Mouse (Mus musculus): ENCODE measurements around the gene Zfp715. TPM values are rescaled to one million over a fixed set of nuclear protein-coding genes. Genes with fewer than 3 reads are reported as not detected.
A peak's percentile ranks its signal among the peaks of the same experiment; 100 is the strongest.
"Not testable (repeated sequence)": the region's sequence is repeated elsewhere in the genome, so short reads cannot be mapped to it uniquely, and the experiment has no call there.

Gene Zfp715
- 22.0 and 22.5 TPM in 2 replicates for polyA plus RNA-seq (2015; fragmentation: Nextera tagmentation; extraction: Ambion mirVana)

- Histone ChIP-seq H3K27ac (ENCODE audit: low read length) (peak within 1 kb of the TSS; percentile 88), H3K36me3 (ENCODE audit: control insufficient read depth, insufficient read depth) (no peaks in the 10 kb centered on the region; the same call in 1 of the 2 replicates), H3K9me3 (ENCODE audit: control insufficient read depth, low read length) (no peaks in the 10 kb centered on the region), H3K4me3 (replicated peaks; ENCODE audit: low read length) (peak within 1 kb of the TSS; percentile 80), H3K4me2 (ENCODE audit: low read length) (peak within 1 kb of the TSS; percentile 89), H3K27me3 (replicated peaks; ENCODE audit: control insufficient read depth, insufficient read depth, low read length) (no peaks in the 10 kb centered on the region), H3K4me1 (replicated peaks; ENCODE audit: control insufficient read depth, insufficient read depth, low read length) (peaks cover 17% of the 10 kb centered on the region), H3K9ac (replicated peaks; ENCODE audit: low read depth, low read length) (peak within 1 kb of the TSS; percentile 82)
- ATAC-seq = peak; percentile 95
- WGBS = under 1% methylated on average over 33 of the region's 33 CpGs
Observed at GRCm38 (mm10) chr7:43313013-43313428, at the start of gene Zfp715. Zfp715 (minus strand) TSS chr7:43313294.

DNA sequence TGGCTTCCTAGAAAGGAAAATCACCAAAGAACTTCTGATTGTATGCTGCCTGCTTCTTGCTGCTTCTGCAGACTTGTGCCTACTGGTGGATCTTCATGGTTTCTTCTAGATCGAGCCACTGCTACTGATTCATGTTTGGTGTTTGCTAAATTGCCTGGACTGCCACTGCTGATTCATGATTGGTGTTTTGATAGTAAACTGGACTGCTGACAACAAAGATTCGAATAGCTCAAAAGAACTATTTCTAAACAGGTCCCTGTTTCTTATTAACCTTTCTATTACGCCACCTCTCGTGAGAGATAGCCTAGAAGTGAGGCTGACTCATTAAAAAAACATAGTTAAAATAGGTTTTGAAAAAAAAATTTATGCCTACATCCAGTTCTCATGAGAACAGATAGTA is 48.9 kb upstream of the Zfp715 start:
- Histone ChIP-seq H3K4me3 (replicated peaks; ENCODE audit: low read length) (no peak overlapping the region), H3K27ac (ENCODE audit: low read length) (no peak overlapping the region), H3K36me3 (ENCODE audit: control insufficient read depth, insufficient read depth) (no peaks in the 10 kb centered on the region), H3K9ac (replicated peaks; ENCODE audit: low read depth, low read length) (no peak overlapping the region), H3K27me3 (replicated peaks; ENCODE audit: control insufficient read depth, insufficient read depth, low read length) (no peaks in the 10 kb centered on the region), H3K4me2 (ENCODE audit: low read length) (no peak overlapping the region), H3K4me1 (replicated peaks; ENCODE audit: control insufficient read depth, insufficient read depth, low read length) (no peaks in the 10 kb centered on the region), H3K9me3 (ENCODE audit: control insufficient read depth, low read length) (no peaks in the 10 kb centered on the region)
- no peak for ATAC-seq
- WGBS = 76% methylated on average over 4 of the region's 4 CpGs

DNA sequence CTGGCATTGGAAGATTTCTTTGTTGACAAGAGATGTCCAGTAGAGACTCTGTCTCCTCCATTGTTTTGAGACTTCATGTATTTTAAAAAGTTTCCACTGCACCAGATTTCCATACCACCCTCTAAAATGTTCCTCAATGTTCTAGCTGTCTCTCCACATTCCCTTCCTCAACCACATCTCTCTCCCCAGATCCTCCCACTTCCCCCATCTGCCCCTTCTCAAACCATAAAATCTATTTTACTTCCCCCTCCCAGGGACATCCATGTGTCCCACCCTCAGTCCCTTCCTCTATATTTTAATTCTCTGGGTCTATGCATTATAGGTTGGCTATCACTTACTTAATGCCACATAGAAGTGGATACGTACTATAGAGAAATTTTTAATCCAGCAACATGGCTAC is 48.3 kb upstream of the Zfp715 start:
- Histone ChIP-seq H3K9ac (replicated peaks; ENCODE audit: low read depth, low read length) (no peak overlapping the region), H3K9me3 (ENCODE audit: control insufficient read depth, low read length) (no peaks in the 10 kb centered on the region), H3K27ac (ENCODE audit: low read length) (no peak overlapping the region), H3K4me1 (replicated peaks; ENCODE audit: control insufficient read depth, insufficient read depth, low read length) (no peaks in the 10 kb centered on the region), H3K4me2 (ENCODE audit: low read length) (no peak overlapping the region), H3K27me3 (replicated peaks; ENCODE audit: control insufficient read depth, insufficient read depth, low read length) (no peaks in the 10 kb centered on the region), H3K36me3 (ENCODE audit: control insufficient read depth, insufficient read depth) (no peaks in the 10 kb centered on the region), H3K4me3 (replicated peaks; ENCODE audit: low read length) (no peak overlapping the region)
- no peak for ATAC-seq
- 87% methylated on average over 1 of the region's 1 CpGs for WGBS

DNA sequence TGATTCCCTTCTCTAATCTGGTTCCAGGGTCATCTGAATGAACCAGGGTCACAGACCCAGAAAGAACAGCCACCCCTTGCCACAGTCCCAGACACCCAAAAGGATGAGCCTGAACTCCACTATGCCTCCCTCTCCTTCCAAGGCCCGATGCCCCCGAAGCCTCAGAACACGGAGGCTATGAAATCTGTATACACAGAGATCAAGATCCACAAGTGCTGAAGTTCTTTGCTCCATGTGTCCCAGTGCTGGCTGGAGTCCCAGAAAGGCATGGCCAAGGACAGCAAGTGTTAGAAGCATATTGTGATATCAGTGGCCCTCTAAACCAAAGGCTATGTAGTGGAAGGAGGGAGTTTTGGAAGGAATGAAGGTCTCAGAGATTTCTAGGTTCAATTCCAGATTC is 45.5 kb upstream of the Zfp715 start:
- no peak overlapping the region for H3K4me2 ChIP-seq (ENCODE audit: low read length)
- no peak overlapping the region for H3K4me3 ChIP-seq (replicated peaks; ENCODE audit: low read length)
- no peaks in the 10 kb centered on the region for H3K36me3 ChIP-seq (ENCODE audit: control insufficient read depth, insufficient read depth)
- no peak overlapping the region for H3K9ac ChIP-seq (replicated peaks; ENCODE audit: low read depth, low read length)
- H3K27ac ChIP-seq (ENCODE audit: low read length) = no peak overlapping the region
- no peaks in the 10 kb centered on the region for H3K27me3 ChIP-seq (replicated peaks; ENCODE audit: control insufficient read depth, insufficient read depth, low read length)
- WGBS = 87% methylated on average over 3 of the region's 3 CpGs
- ATAC-seq = no peak
- H3K4me1 ChIP-seq (replicated peaks; ENCODE audit: control insufficient read depth, insufficient read depth, low read length) = no peaks in the 10 kb centered on the region
- H3K9me3 ChIP-seq (ENCODE audit: control insufficient read depth, low read length) = no peaks in the 10 kb centered on the region

GRCm38 (mm10) chr7:43354893-43355835 is 42.1 kb upstream of the Zfp715 start:
- Histone ChIP-seq H3K4me3 (replicated peaks; ENCODE audit: low read length) (no peak overlapping the region), H3K4me2 (ENCODE audit: low read length) (no peak overlapping the region), H3K9me3 (ENCODE audit: control insufficient read depth, low read length) (no peaks in the 10 kb centered on the region), H3K4me1 (replicated peaks; ENCODE audit: control insufficient read depth, insufficient read depth, low read length) (no peaks in the 10 kb centered on the region), H3K27me3 (replicated peaks; ENCODE audit: control insufficient read depth, insufficient read depth, low read length) (no peaks in the 10 kb centered on the region), H3K27ac (ENCODE audit: low read length) (no peak overlapping the region), H3K36me3 (ENCODE audit: control insufficient read depth, insufficient read depth) (no peaks in the 10 kb centered on the region), H3K9ac (replicated peaks; ENCODE audit: low read depth, low read length) (no peak overlapping the region)
- ATAC-seq = no peak
- 8% methylated on average over 11 of the region's 12 CpGs for WGBS

DNA sequence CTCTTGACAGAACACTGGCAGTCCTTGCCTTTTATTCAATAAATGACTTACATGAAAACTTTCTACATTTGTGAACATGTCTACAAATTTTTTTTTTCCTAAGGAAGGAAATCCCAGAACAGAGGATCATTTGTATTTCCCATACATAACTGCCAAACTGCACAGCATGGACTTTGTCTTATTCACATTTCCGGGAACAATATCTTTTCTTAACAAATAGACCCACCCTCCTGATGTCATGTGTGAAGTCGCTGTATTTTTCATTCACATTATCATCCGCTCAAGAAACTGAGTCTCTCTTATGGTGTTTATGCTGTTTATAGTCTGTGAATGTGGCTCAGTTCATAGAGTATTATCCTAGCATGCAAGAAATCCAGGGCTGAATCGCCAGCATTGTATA is 40.7 kb upstream of the Zfp715 start:
- H3K9ac ChIP-seq (replicated peaks; ENCODE audit: low read depth, low read length) = no peak overlapping the region
- H3K4me2 ChIP-seq (ENCODE audit: low read length) = no peak overlapping the region
- no peaks in the 10 kb centered on the region for H3K36me3 ChIP-seq (ENCODE audit: control insufficient read depth, insufficient read depth)
- H3K9me3 ChIP-seq (ENCODE audit: control insufficient read depth, low read length) = no peaks in the 10 kb centered on the region
- WGBS = 85% methylated on average over 4 of the region's 4 CpGs
- H3K4me3 ChIP-seq (replicated peaks; ENCODE audit: low read length) = no peak overlapping the region
- ATAC-seq = no peak
- no peak overlapping the region for H3K27ac ChIP-seq (ENCODE audit: low read length)
- no peaks in the 10 kb centered on the region for H3K27me3 ChIP-seq (replicated peaks; ENCODE audit: control insufficient read depth, insufficient read depth, low read length)
- H3K4me1 ChIP-seq (replicated peaks; ENCODE audit: control insufficient read depth, insufficient read depth, low read length) = no peaks in the 10 kb centered on the region

- WGBS = 76% methylated on average over 4 of the region's 4 CpGs
- no peak for ATAC-seq
- Histone ChIP-seq H3K9me3 (ENCODE audit: control insufficient read depth, low read length) (no peaks in the 10 kb centered on the region), H3K27ac (ENCODE audit: low read length) (no peak overlapping the region), H3K36me3 (ENCODE audit: control insufficient read depth, insufficient read depth) (no peaks in the 10 kb centered on the region), H3K27me3 (replicated peaks; ENCODE audit: control insufficient read depth, insufficient read depth, low read length) (no peaks in the 10 kb centered on the region), H3K9ac (replicated peaks; ENCODE audit: low read depth, low read length) (no peak overlapping the region), H3K4me3 (replicated peaks; ENCODE audit: low read length) (no peak overlapping the region), H3K4me2 (ENCODE audit: low read length) (no peak overlapping the region), H3K4me1 (replicated peaks; ENCODE audit: control insufficient read depth, insufficient read depth, low read length) (no peaks in the 10 kb centered on the region)
Observed at GRCm38 (mm10) chr7:43353118-43353517, 40.0 kb upstream of the Zfp715 start.

GRCm38 (mm10) chr7:43351154-43351553 is 38.1 kb upstream of the Zfp715 start, which contains the start of gene Siglecf:
Siglecf (plus strand) TSS chr7:43351341.
- Histone ChIP-seq H3K27me3 (replicated peaks; ENCODE audit: control insufficient read depth, insufficient read depth, low read length) (no peaks in the 10 kb centered on the region), H3K4me2 (ENCODE audit: low read length) (no peak within 1 kb of the TSS), H3K4me3 (replicated peaks; ENCODE audit: low read length) (no peak within 1 kb of the TSS), H3K9ac (replicated peaks; ENCODE audit: low read depth, low read length) (no peak within 1 kb of the TSS), H3K27ac (ENCODE audit: low read length) (no peak within 1 kb of the TSS), H3K4me1 (replicated peaks; ENCODE audit: control insufficient read depth, insufficient read depth, low read length) (no peaks in the 10 kb centered on the region), H3K9me3 (ENCODE audit: control insufficient read depth, low read length) (no peaks in the 10 kb centered on the region), H3K36me3 (ENCODE audit: control insufficient read depth, insufficient read depth) (no peaks in the 10 kb centered on the region)
- WGBS = 76% methylated on average over 3 of the region's 3 CpGs
- ATAC-seq = no peak

GRCm38 (mm10) chr7:43349623-43350022 is 36.5 kb upstream of the Zfp715 start:
- not testable (repeated sequence) for H3K27me3 ChIP-seq (replicated peaks; ENCODE audit: control insufficient read depth, insufficient read depth, low read length); H3K9me3 ChIP-seq (ENCODE audit: control insufficient read depth, low read length); H3K4me1 ChIP-seq (replicated peaks; ENCODE audit: control insufficient read depth, insufficient read depth, low read length); H3K4me3 ChIP-seq (replicated peaks; ENCODE audit: low read length); ATAC-seq; H3K36me3 ChIP-seq (ENCODE audit: control insufficient read depth, insufficient read depth); H3K27ac ChIP-seq (ENCODE audit: low read length); H3K4me2 ChIP-seq (ENCODE audit: low read length); H3K9ac ChIP-seq (replicated peaks; ENCODE audit: low read depth, low read length)
- WGBS = 74% methylated on average over 5 of the region's 5 CpGs

Data from forebrain, embryonic 16.5 days (tissue).